Mouse (Mus musculus): ENCODE measurements around the gene Sertad4. TPM values are rescaled to one million over a fixed set of nuclear protein-coding genes. Genes with fewer than 3 reads are reported as not detected.

Sertad4 gene
- polyA plus RNA-seq, 1 experiment from 2014 or later, result 17.3 TPM

- DNase-seq (ENCODE audit: low spot score), result peak; percentile 66
- Histone ChIP-seq H3K27me3 (ENCODE audit: control insufficient read depth, insufficient read depth, low read length) (peaks cover 35% of the 10 kb centered on the region), H3K4me1 (replicated peaks; ENCODE audit: control insufficient read depth, insufficient read depth, low read length) (peaks cover 19% of the 10 kb centered on the region), H3K27ac (ENCODE audit: low read depth, low read length) (no peak overlapping the region), H3K4me2 (ENCODE audit: low read depth, low read length, severe bottlenecking) (no peak overlapping the region; the same call in 1 of the 2 replicates), H3K9ac (ENCODE audit: low read length) (no peak overlapping the region), H3K36me3 (ENCODE audit: control insufficient read depth, insufficient read depth, low read length) (no peaks in the 10 kb centered on the region), H3K9me3 (ENCODE audit: control insufficient read depth, low read length) (no peaks in the 10 kb centered on the region), H3K4me3 (ENCODE audit: low read depth, low read length) (no peak overlapping the region)
- ATAC-seq (replicated peaks; ENCODE audit: low FRiP score), result no peak
- WGBS, result 10% methylated on average over 10 of the region's 10 CpGs
Observed at GRCm38 (mm10) chr1:192856411-192856810, 855 bp upstream of the Sertad4 start.

- peak overlapping the region; percentile 78 for H3K4me3 ChIP-seq (ENCODE audit: low read depth, low read length)
- H3K9ac ChIP-seq (ENCODE audit: low read length), result peak overlapping the region; percentile 87
- H3K4me2 ChIP-seq (ENCODE audit: low read depth, low read length, severe bottlenecking), result peak overlapping the region; percentile 98
- no peaks in the 10 kb centered on the region for H3K9me3 ChIP-seq (ENCODE audit: control insufficient read depth, low read length)
- no peaks in the 10 kb centered on the region for H3K36me3 ChIP-seq (ENCODE audit: control insufficient read depth, insufficient read depth, low read length)
- peak overlapping the region; percentile 84 for H3K27ac ChIP-seq (ENCODE audit: low read depth, low read length)
- peak; percentile 77 for DNase-seq (ENCODE audit: low spot score)
- H3K4me1 ChIP-seq (replicated peaks; ENCODE audit: control insufficient read depth, insufficient read depth, low read length), result peaks cover 27% of the 10 kb centered on the region
- WGBS, result under 1% methylated on average over 36 of the region's 45 CpGs
- peak; percentile 55 for ATAC-seq (replicated peaks; ENCODE audit: low FRiP score)
- H3K27me3 ChIP-seq (ENCODE audit: control insufficient read depth, insufficient read depth, low read length), result peaks cover 35% of the 10 kb centered on the region
Observed at GRCm38 (mm10) chr1:192854819-192855271, 711 bp downstream of the Sertad4 start.

- peaks cover 35% of the 10 kb centered on the region for H3K27me3 ChIP-seq (ENCODE audit: control insufficient read depth, insufficient read depth, low read length)
- peak overlapping the region; percentile 87 for H3K9ac ChIP-seq (ENCODE audit: low read length)
- peaks cover 27% of the 10 kb centered on the region for H3K4me1 ChIP-seq (replicated peaks; ENCODE audit: control insufficient read depth, insufficient read depth, low read length)
- H3K27ac ChIP-seq (ENCODE audit: low read depth, low read length), result no peak overlapping the region
- no peaks in the 10 kb centered on the region for H3K9me3 ChIP-seq (ENCODE audit: control insufficient read depth, low read length)
- H3K4me2 ChIP-seq (ENCODE audit: low read depth, low read length, severe bottlenecking), result peak overlapping the region; percentile 98
- H3K4me3 ChIP-seq (ENCODE audit: low read depth, low read length), result peak overlapping the region; percentile 78
- WGBS, result 2% methylated on average over 19 of the region's 19 CpGs
- ATAC-seq (replicated peaks; ENCODE audit: low FRiP score) (peak; percentile 12; the same call in 1 of the 2 replicates), DNase-seq (ENCODE audit: low spot score) (peak; percentile 61)
- H3K36me3 ChIP-seq (ENCODE audit: control insufficient read depth, insufficient read depth, low read length), result no peaks in the 10 kb centered on the region
Observed at GRCm38 (mm10) chr1:192853988-192854818, 1.4 kb downstream of the Sertad4 start.

GRCm38 (mm10) chr1:192853429-192853828, 2.1 kb downstream of the Sertad4 start:
- no peaks in the 10 kb centered on the region for H3K36me3 ChIP-seq (ENCODE audit: control insufficient read depth, insufficient read depth, low read length)
- peaks cover 35% of the 10 kb centered on the region for H3K27me3 ChIP-seq (ENCODE audit: control insufficient read depth, insufficient read depth, low read length)
- H3K4me1 ChIP-seq (replicated peaks; ENCODE audit: control insufficient read depth, insufficient read depth, low read length), result peaks cover 27% of the 10 kb centered on the region
- no peak overlapping the region for H3K9ac ChIP-seq (ENCODE audit: low read length)
- H3K9me3 ChIP-seq (ENCODE audit: control insufficient read depth, low read length), result no peaks in the 10 kb centered on the region
- peak overlapping the region; percentile 98; the same call in 1 of the 2 replicates for H3K4me2 ChIP-seq (ENCODE audit: low read depth, low read length, severe bottlenecking)
- WGBS, result 44% methylated on average over 2 of the region's 2 CpGs
- ATAC-seq (replicated peaks; ENCODE audit: low FRiP score) (no peak), DNase-seq (ENCODE audit: low spot score) (no peak)
- no peak overlapping the region for H3K4me3 ChIP-seq (ENCODE audit: low read depth, low read length)
- H3K27ac ChIP-seq (ENCODE audit: low read depth, low read length), result no peak overlapping the region

GRCm38 (mm10) chr1:192852047-192852446, 3.5 kb downstream of the Sertad4 start:
- H3K27me3 ChIP-seq (ENCODE audit: control insufficient read depth, insufficient read depth, low read length), result peaks cover 27% of the 10 kb centered on the region
- H3K36me3 ChIP-seq (ENCODE audit: control insufficient read depth, insufficient read depth, low read length), result no peaks in the 10 kb centered on the region
- H3K4me3 ChIP-seq (ENCODE audit: low read depth, low read length), result no peak overlapping the region
- H3K9me3 ChIP-seq (ENCODE audit: control insufficient read depth, low read length), result no peaks in the 10 kb centered on the region
- H3K4me2 ChIP-seq (ENCODE audit: low read depth, low read length, severe bottlenecking), result no peak overlapping the region
- ATAC-seq (replicated peaks; ENCODE audit: low FRiP score) (no peak), DNase-seq (ENCODE audit: low spot score) (no peak)
- peaks cover 27% of the 10 kb centered on the region for H3K4me1 ChIP-seq (replicated peaks; ENCODE audit: control insufficient read depth, insufficient read depth, low read length)
- peak overlapping the region; percentile 32 for H3K9ac ChIP-seq (ENCODE audit: low read length)
- no peak overlapping the region for H3K27ac ChIP-seq (ENCODE audit: low read depth, low read length)

- no peaks in the 10 kb centered on the region for H3K36me3 ChIP-seq (ENCODE audit: control insufficient read depth, insufficient read depth, low read length)
- peak overlapping the region; percentile 15; the same call in 1 of the 2 replicates for H3K4me2 ChIP-seq (ENCODE audit: low read depth, low read length, severe bottlenecking)
- peak overlapping the region; percentile 25; the same call in 1 of the 2 replicates for H3K27ac ChIP-seq (ENCODE audit: low read depth, low read length)
- H3K4me3 ChIP-seq (ENCODE audit: low read depth, low read length), result no peak overlapping the region
- no peak for ATAC-seq (replicated peaks; ENCODE audit: low FRiP score)
- 8% methylated on average over 6 of the region's 6 CpGs for WGBS
- peak overlapping the region; percentile 32; the same call in 1 of the 2 replicates for H3K9ac ChIP-seq (ENCODE audit: low read length)
- peaks cover 25% of the 10 kb centered on the region for H3K27me3 ChIP-seq (ENCODE audit: control insufficient read depth, insufficient read depth, low read length)
- H3K4me1 ChIP-seq (replicated peaks; ENCODE audit: control insufficient read depth, insufficient read depth, low read length), result peaks cover 27% of the 10 kb centered on the region
- no peaks in the 10 kb centered on the region for H3K9me3 ChIP-seq (ENCODE audit: control insufficient read depth, low read length)
- no peak for DNase-seq (ENCODE audit: low spot score)
Observed at GRCm38 (mm10) chr1:192851640-192852039, 3.9 kb downstream of the Sertad4 start.

GRCm38 (mm10) chr1:192851126-192851525, 4.4 kb downstream of the Sertad4 start:
- WGBS, result 2% methylated on average over 2 of the region's 2 CpGs
- no peak for DNase-seq (ENCODE audit: low spot score)
- ATAC-seq (replicated peaks; ENCODE audit: low FRiP score), result no peak
- Histone ChIP-seq H3K9me3 (ENCODE audit: control insufficient read depth, low read length) (no peaks in the 10 kb centered on the region), H3K4me2 (ENCODE audit: low read depth, low read length, severe bottlenecking) (peak overlapping the region; percentile 15; the same call in 1 of the 2 replicates), H3K9ac (ENCODE audit: low read length) (no peak overlapping the region), H3K4me1 (replicated peaks; ENCODE audit: control insufficient read depth, insufficient read depth, low read length) (peaks cover 24% of the 10 kb centered on the region), H3K27ac (ENCODE audit: low read depth, low read length) (peak overlapping the region; percentile 25; the same call in 1 of the 2 replicates), H3K36me3 (ENCODE audit: control insufficient read depth, insufficient read depth, low read length) (no peaks in the 10 kb centered on the region), H3K27me3 (ENCODE audit: control insufficient read depth, insufficient read depth, low read length) (peaks cover 25% of the 10 kb centered on the region), H3K4me3 (ENCODE audit: low read depth, low read length) (no peak overlapping the region)

GRCm38 (mm10) chr1:192849616-192850015, 5.9 kb downstream of the Sertad4 start:
- Histone ChIP-seq H3K9ac (ENCODE audit: low read length) (no peak overlapping the region), H3K4me2 (ENCODE audit: low read depth, low read length, severe bottlenecking) (no peak overlapping the region), H3K36me3 (ENCODE audit: control insufficient read depth, insufficient read depth, low read length) (no peaks in the 10 kb centered on the region), H3K4me3 (ENCODE audit: low read depth, low read length) (no peak overlapping the region), H3K9me3 (ENCODE audit: control insufficient read depth, low read length) (no peaks in the 10 kb centered on the region), H3K27me3 (ENCODE audit: control insufficient read depth, insufficient read depth, low read length) (peaks cover 25% of the 10 kb centered on the region), H3K4me1 (replicated peaks; ENCODE audit: control insufficient read depth, insufficient read depth, low read length) (peaks cover 22% of the 10 kb centered on the region), H3K27ac (ENCODE audit: low read depth, low read length) (no peak overlapping the region)
- WGBS, result 86% methylated on average over 5 of the region's 5 CpGs
- DNase-seq (ENCODE audit: low spot score) (no peak), ATAC-seq (replicated peaks; ENCODE audit: low FRiP score) (no peak)
